Comparison of ENCODE assay signal across 31 mouse cellular contexts in the genomic region with DNA sequence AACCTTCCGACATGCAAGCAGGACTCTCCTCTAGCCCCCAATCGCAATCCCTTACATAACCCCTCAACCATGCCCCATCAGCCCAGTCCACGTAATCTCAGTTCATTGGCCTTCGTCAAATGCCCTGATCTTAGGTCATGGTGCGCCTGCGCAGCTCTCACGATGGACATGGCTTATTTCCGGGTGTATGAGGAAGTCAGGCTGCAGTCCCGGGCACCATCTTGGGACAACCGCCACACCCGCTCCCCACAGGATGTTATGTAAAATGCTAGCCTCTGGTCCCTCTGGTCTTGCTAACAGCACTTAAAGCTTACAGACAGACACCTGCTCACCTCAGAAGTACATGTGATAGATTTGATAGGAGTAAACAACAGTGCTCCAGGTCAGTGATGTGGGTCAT. TPM values are rescaled to one million over a fixed set of nuclear protein-coding genes. Genes with fewer than 3 reads are reported as not detected.
"Had no signal": no experiment of that assay in that cellular context is flagged by ENCODE, and none has a peak within 500 bp of the region (broad histone marks: within the 10 kb centered on the region; RNA-seq: fewer than 3 reads in every experiment).

No protein-coding gene starts in this region.

- H3K36me3 ChIP-seq: embryonic facial prominence, embryonic 10.5 days; embryonic facial prominence, embryonic 12.5 days; embryonic facial prominence, embryonic 13.5 days; embryonic facial prominence, embryonic 15.5 days; forebrain, embryonic 10.5 days; forebrain, embryonic 12.5 days; forebrain, embryonic 15.5 days had no signal

- DNase-seq: cerebellum, adult 2 months; cerebellum, adult 8-10 months; cerebellum, adult 9-10 months; cerebellum, adult 9-11 months; cerebellum, postnatal 10 days; cerebellum, postnatal 14 days; cerebellum, postnatal 25 days; cerebellum, postnatal 36 days; embryo, embryonic 11 days; forebrain, postnatal 0 days; gastrocnemius, adult 2 months; gastrocnemius, postnatal 10 days; gastrocnemius, postnatal 14 days; gastrocnemius, postnatal 25 days; gastrocnemius, postnatal 36 days; heart, adult 18-20 months had no signal

- H3K9ac ChIP-seq: embryonic facial prominence, embryonic 12.5 days; embryonic facial prominence, embryonic 13.5 days; embryonic facial prominence, embryonic 15.5 days; forebrain, embryonic 12.5 days; forebrain, embryonic 13.5 days; forebrain, embryonic 15.5 days; forebrain, postnatal 0 days had no signal

- H3K4me3 ChIP-seq: embryonic facial prominence, embryonic 10.5 days; embryonic facial prominence, embryonic 12.5 days; embryonic facial prominence, embryonic 13.5 days; embryonic facial prominence, embryonic 15.5 days; erythroblast, embryonic 14.5 days; forebrain, embryonic 10.5 days; forebrain, embryonic 12.5 days; forebrain, embryonic 13.5 days; forebrain, embryonic 15.5 days; gastrocnemius, adult 2 months had no signal

- H3K9me3 ChIP-seq: embryonic facial prominence, embryonic 10.5 days; embryonic facial prominence, embryonic 12.5 days; embryonic facial prominence, embryonic 13.5 days; embryonic facial prominence, embryonic 15.5 days; forebrain, embryonic 10.5 days; forebrain, embryonic 13.5 days; forebrain, embryonic 15.5 days had no signal

- H3K4me2 ChIP-seq: embryonic facial prominence, embryonic 12.5 days; embryonic facial prominence, embryonic 13.5 days; embryonic facial prominence, embryonic 15.5 days; forebrain, embryonic 12.5 days; forebrain, embryonic 13.5 days; forebrain, embryonic 15.5 days had no signal

- H3K27ac ChIP-seq: embryonic facial prominence, embryonic 10.5 days; embryonic facial prominence, embryonic 12.5 days; embryonic facial prominence, embryonic 13.5 days; embryonic facial prominence, embryonic 15.5 days; forebrain, embryonic 10.5 days; forebrain, embryonic 12.5 days; forebrain, embryonic 13.5 days; forebrain, embryonic 15.5 days; gastrocnemius, adult 2 months had no signal

- H3K4me1 ChIP-seq: embryonic facial prominence, embryonic 10.5 days; embryonic facial prominence, embryonic 12.5 days; embryonic facial prominence, embryonic 13.5 days had no signal

- ATAC-seq: forebrain, embryonic 13.5 days; forebrain, embryonic 14.5 days; forebrain, embryonic 15.5 days; forebrain, embryonic 16.5 days; forebrain, postnatal 0 days had no signal

- H3K27me3 ChIP-seq: embryonic facial prominence, embryonic 12.5 days; embryonic facial prominence, embryonic 13.5 days; embryonic facial prominence, embryonic 15.5 days; forebrain, embryonic 12.5 days; forebrain, embryonic 13.5 days; forebrain, embryonic 15.5 days had no signal

RNA-seq across cellular contexts. Expression of gene Grip1, which starts 40.4 kb away (rescaled TPM):
- total RNA-seq: common myeloid progenitor, adult 5-6 weeks; gastrocnemius, adult 18-20 months; gastrocnemius, adult 2 months; gastrocnemius, adult 8-10 months; gastrocnemius, postnatal 36 days; granulocyte monocyte progenitor cell, adult 5-6 weeks had no signal
- polyA plus RNA-seq: erythroblast, embryonic 14.5 days had no signal
